Mouse (Mus musculus) thymus, adult 2 months (tissue): ENCODE results near the gene Ccser1.

Experiments
- CTCF ChIP-seq: fragments of 200-500 bp; IDR thresholded peaks from 2 replicates; pipeline ENCODE4 v1.5.1; 2012; ENCODE audit warnings: mild to moderate bottlenecking, control low read depth, low read length, moderate library complexity, borderline replicate concordance; ENCODE audit not compliant: control insufficient read depth, poor library complexity, insufficient read depth; ENCODE audit errors: extremely low read depth
- POLR2A ChIP-seq: fragments of 200-500 bp; IDR thresholded peaks from 2 replicates; pipeline ENCODE4 v1.6.1; 2012; ENCODE audit warnings: mild to moderate bottlenecking, low read length, control low read depth, moderate library complexity; ENCODE audit not compliant: control insufficient read depth, poor library complexity, insufficient read depth; ENCODE audit errors: extremely low read depth

DNA sequence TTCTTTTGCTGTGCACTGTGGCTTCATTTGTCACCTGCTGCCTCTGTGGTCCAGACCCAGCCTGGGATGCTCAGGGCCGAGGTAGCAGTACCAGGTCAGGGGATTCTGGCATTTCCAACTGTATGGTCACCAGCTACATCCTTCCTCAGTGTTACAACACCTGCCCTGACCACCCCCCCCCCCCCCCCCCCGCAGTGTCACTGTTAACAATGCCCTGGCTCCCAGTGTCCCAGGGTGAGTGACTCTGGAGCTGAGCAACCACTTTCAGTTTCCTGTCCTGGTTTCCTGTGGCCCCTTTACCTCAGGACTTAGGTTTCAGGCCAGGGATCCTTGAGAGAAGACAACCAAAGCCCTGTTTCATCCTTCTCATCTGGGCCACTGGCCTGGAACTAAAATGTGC is 90.9 kb downstream of the Ccser1 start:
- TF ChIP-seq CTCF (no peak), POLR2A (no peak)
